Mouse (Mus musculus): ENCODE measurements around the gene Suclg2.
A peak's percentile ranks its signal among the peaks of the same experiment; 100 is the strongest.

The Suclg2 gene

DNA sequence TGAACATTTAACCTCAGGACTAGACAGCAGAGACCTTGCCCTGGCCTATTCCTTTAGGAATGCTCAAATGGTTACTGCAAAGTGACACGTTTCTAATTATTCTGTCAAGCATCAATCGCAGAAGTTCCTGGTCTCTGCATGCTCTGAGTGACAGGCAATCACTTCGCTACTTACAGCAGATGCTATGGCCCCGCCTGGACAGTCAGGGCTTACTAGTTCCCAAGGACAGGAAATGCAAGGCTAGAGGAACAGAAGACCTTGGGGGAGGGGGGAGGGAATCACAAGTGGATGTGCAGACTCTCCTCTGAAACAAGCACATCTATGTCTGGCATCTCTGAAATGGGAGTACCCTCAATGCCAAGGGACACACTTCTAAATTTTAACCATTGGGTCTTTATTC is 167.6 kb downstream of the Suclg2 start:
- DNase-seq = no peak

GRCm38 (mm10) chr6:95546189-95546832 is 172.3 kb downstream of the Suclg2 start:
- DNase-seq = no peak

GRCm38 (mm10) chr6:95545714-95546113 is 172.9 kb downstream of the Suclg2 start:
- no peak for DNase-seq

- DNase-seq = no peak
These were observed 173.3 kb downstream of the Suclg2 start for GRCm38 (mm10) chr6:95545296-95545695.

DNA sequence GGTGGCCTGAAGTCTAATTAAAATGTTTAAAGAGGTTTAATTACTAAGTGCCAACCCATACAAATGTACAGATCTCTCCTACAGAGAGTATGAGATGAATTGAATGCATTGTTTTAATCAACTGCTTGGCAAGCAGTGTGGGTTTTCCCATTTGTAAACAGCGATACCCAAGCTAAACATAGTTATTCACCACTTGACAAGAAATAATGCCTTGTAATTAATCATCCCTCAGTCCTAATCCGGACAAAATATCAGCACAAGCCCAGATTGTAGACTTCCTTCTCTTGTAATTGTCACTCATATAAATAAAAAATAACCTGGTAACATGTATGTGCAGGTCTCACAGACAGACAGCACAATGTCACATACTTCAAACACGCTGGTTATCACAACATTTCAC is 183.4 kb downstream of the Suclg2 start:
- DNase-seq = no peak

GRCm38 (mm10) chr6:95519846-95520245 is 198.8 kb downstream of the Suclg2 start:
- peak; percentile 3 for DNase-seq

- DNase-seq = no peak
These were observed 200.2 kb downstream of the Suclg2 start for GRCm38 (mm10) chr6:95518406-95518805.

GRCm38 (mm10) chr6:95515721-95516120 is 202.9 kb downstream of the Suclg2 start:
- no peak for DNase-seq

DNA sequence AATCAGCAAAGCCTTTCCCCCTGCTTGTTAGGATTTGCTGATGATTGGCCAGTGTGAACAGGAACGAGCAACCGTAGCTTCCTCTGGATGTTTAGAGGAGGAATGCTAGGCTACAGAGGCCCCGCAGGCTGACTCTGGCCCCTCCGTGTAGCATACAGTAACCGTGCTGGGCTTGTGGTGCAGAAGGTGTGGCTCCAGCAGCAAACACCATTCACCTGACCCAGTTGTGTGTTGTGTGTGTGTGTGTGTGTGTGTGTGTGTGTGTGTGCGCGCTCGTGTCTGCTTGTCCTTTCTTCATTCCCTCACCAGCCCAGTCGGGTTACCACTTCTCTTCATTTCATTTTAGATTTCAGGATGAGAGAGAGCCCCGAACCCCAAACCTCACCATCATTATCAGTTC is 203.9 kb downstream of the Suclg2 start:
- no peak for DNase-seq

DNA sequence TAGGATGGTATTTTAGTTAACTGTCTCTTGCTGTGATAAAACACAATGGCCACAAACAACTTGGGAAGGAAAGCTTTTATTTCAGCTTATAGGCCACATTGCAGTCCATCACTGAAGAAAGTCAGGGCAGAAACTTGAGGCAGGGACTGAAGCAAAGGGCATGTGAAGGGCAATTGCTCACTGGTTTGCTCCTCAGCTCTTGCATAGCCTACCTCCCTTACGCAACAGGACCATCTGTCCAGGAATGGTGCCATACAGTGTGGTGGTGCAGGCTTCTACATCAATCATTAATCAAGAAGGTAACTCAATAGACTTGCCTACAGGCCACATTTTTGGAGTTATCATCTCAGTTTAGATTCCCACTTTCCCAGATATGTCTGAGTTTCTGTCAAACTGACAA is 206.9 kb downstream of the Suclg2 start:
- DNase-seq = no peak

DNA sequence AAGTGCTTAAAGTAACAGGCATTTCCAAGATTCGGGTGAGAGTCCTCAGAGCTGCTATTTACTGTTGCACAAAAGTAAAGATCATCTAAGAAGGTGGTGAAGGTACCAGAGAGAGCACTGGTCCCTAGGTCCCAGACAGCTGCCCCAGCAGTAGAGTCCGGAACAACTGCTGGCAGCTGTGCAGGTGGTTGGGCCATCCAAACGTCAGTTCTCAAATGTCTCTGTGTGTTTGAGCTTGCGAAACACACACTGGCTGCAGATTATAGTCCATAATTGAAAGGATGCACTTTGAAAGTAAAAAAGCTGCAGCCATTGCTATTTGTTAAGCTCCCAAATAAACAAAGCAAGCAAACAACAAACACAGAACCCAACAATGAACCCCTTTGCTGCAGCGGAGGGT is 217.8 kb downstream of the Suclg2 start:
- no peak for DNase-seq

DNA sequence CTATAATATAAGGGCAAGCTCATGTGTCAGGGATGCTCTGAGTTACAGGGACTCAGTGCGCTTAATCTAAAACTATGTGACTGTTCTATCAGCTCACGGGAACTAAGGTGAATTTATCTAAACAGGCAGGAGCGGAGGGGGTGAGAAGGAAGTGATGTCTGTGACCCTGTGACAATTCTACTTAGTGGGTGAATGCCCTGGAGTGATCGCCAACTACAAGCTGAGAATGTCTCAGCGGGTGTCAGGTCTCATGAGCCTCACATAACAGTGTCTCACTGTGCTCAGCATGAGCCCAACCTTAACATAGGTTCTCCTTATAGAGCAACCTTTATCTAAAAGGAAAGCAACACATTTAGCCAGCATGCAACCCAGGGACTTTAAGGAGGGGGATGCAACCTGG is 219.0 kb downstream of the Suclg2 start:
- no peak for DNase-seq

DNA sequence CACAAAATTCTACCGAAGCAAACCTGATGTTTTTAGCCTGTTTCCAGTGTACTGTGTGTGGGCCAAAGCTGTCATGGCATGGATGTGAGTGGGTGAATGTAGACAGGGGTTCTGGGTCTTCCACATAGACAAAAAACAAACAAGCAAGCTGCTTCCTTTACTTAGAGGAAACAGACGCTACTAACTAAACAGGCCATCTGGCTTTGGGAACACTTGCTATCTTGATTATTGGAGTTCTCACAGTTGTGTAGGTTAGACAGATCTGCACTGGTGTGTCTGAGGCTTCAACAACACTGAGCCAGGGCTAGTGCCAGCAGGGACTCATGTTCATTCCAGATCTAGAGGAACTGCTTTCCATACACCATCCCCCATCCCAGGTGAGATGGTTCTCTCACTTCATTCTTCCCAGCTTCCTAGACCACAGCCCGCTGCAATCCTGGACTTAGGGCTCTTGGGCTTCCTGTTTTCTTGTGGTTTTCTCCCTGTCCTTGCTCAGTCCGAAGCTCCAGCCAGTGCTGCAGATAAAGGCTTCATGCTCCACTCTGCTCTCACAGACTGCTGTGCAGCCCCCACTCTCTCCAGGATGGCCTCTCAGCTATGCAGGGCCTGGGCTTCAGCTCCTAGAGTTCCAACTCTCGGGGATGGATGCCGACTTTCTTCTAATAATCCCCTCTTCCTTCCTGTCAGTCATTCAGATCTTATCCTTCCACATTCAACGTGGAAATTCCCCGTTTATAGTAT is 226.2 kb downstream of the Suclg2 start:
- no peak for DNase-seq

DNA sequence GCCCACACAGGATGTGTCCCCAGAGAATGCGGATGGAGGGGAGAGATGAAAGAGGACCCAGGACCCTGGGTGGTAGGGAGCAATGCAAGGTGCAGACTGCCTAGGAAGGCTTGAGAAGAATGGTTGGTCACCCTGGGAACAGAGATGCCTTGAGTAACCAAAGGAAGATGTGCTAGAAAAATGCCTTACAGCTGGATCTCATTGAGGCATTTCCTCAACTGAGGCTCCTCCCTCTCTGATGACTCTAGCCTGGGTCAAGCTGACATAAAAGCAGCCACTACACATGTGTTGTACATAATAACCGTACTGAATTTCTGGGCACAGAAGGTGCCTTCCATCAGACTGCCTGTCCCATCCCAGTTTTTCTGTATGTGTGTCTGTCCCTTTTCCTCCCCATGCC is 227.6 kb downstream of the Suclg2 start:
- DNase-seq = no peak

GRCm38 (mm10) chr6:95485791-95486190 is 232.8 kb downstream of the Suclg2 start:
- no peak for DNase-seq

DNA sequence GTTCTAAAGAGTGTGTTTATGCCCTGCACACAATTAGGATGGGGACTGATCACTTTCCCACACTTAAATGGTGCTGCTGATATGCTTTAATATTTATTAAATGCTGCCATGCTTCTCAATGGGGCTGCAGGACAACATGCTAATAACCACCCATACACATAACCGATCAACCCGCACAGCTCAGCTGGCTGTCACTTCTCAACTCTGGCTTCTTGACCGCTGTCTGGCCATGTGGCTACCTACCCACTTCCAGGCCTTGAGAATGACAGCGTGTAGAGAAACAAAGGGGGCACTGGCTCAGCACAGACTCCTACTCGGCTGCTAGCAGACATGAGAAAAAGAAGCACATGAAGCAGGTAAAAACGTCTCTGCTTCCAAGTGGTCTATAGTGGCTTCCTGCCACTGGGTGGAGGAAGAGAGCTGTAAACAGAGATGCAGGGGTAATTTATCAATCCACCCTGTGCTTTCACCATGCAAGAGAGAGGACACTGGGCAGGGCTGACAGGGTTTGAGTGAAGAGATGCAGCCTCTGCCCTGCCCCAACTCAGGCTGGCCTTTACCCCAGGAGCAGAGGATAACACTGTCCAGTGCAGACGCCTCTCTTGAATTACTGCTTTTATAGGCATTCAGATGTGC is 234.3 kb downstream of the Suclg2 start:
- DNase-seq = peak; percentile 54

DNA sequence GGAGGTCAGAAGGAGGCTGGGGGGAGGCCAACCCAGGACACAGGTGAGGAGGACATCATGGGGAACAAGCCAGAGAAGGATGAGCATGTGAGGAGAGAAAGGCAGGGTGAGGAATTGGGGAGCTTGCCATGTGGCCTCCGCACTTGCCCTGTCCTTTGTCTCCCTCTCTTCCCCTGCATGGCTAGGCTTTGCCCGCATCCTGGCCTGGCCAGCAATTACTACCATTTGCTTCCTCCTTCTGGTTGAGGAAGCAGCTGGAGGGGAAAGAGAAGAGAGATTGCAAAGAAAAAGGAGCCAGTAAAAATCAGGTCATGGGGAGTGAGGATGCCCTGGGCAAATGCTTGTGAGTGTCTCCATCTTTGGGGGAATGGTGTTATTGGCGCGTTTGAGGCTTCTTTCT is 234.9 kb downstream of the Suclg2 start:
- no peak for DNase-seq

DNA sequence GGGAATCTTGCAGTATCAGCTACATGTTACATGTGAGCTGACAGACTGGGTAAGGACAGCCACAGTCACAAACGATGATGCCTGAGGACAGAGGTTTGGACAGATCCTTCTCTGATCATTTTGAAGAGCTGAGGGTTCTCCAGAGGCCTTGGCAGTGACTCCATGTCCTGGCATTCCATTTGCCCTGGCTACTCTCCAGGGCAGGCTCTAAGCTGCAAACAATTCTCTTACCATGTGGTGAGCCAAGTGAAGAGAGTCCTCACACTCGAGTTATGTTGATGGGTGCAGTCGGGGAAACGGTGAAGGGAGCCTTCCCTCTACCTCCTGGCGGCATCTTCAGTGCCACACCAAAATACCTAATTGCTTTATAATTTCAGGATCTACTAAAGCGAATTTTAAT is 235.5 kb downstream of the Suclg2 start:
- peak; percentile 48 for DNase-seq

- no peak for DNase-seq
These were observed 238.8 kb downstream of the Suclg2 start for GRCm38 (mm10) chr6:95479801-95480200.

- no peak for DNase-seq
These were observed 249.1 kb downstream of the Suclg2 start for GRCm38 (mm10) chr6:95469521-95469920.

DNA sequence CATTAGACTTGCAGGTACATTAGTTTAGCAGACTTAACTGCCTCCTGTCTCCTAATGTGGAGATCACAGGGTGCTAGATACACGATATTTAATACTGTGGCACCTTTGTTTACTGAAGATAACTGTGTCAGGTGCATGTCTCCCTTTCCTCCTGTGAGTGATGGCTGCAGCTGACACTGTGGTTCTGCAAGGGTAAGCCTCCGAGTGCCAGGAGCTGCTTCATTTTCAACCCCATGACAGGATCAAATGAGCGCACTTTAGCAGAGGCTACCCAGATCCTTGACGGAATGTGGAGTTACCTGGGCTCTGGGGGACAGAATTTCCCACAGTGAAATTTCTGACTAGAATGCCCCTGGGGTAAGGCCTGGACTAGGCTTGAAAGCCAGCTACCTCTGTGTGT is 253.3 kb downstream of the Suclg2 start:
- DNase-seq = no peak

- no peak for DNase-seq
These were observed 259.2 kb downstream of the Suclg2 start for GRCm38 (mm10) chr6:95459372-95459771.

- DNase-seq = no peak
These were observed 272.4 kb downstream of the Suclg2 start for GRCm38 (mm10) chr6:95446151-95446550.

GRCm38 (mm10) chr6:95445036-95445435 is 273.6 kb downstream of the Suclg2 start:
- peak; percentile 76 for DNase-seq
